Mouse (Mus musculus): ENCODE data around the gene Cpb2. TPM values are rescaled to one million over a fixed set of nuclear protein-coding genes. Genes with fewer than 3 reads are reported as not detected.

Cpb2 gene
- polyA plus RNA-seq (2015; fragmentation: Nextera tagmentation; extraction: Ambion mirVana), result 5.0 and 10.3 TPM in 2 replicates

DNA sequence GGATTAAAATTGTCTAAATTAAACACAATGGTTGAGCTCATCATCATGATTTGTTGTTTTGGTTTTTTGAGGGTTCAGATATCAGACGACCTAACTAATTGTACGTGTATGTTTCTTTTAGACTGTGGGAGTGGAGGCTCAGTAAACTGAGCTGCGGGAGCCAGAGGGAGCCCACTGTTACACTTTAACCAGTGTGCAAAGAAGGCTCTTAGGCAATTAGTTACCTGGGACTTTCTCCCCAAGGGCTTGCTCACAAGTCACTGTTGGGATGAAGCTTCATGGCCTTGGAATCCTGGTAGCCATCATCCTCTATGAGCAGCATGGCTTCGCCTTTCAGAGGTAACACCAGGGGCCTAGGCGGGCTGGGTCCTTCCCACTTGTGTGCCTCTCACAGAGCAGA lies at the start of gene Cpb2:
Gene Cpb2 (plus strand): TSS at position 201 of the 400 bp plus-strand sequence.
- Histone ChIP-seq H3K9ac (no peak within 1 kb of the TSS), H3K4me1 (no peaks in the 10 kb centered on the region), H3K4me3 (replicated peaks) (no peak within 1 kb of the TSS), H3K27ac (no peak within 1 kb of the TSS), H3K27me3 (replicated peaks) (no peaks in the 10 kb centered on the region), H3K9me3 (no peaks in the 10 kb centered on the region), H3K4me2 (no peak within 1 kb of the TSS), H3K36me3 (no peaks in the 10 kb centered on the region)
- no peak for ATAC-seq (ENCODE audit: insufficient read depth, low FRiP score, low read depth)
- 72% methylated on average over 5 of the region's 5 CpGs for WGBS

DNA sequence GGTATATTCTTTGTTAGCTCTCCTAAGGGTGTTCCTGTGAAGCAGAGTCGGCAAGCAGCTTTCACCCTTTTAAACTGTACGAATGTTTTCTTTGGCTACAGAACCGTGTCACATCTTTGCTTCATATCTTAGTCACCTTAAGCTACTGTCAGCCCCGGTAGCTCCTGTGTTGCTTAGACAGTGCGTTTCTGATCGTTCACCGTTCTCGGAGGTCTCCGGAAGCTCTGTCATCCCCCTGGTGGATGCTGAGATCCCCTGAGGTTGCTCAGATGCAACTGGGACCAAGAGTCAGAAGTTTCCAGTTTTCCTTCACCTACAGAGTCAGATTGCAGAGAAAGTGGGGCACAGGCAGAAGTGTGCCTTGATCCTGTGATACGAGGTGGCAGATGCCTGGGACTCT lies 49.7 kb upstream of the Cpb2 start:
- Histone ChIP-seq H3K9me3 (no peaks in the 10 kb centered on the region), H3K4me1 (no peaks in the 10 kb centered on the region), H3K4me2 (no peak overlapping the region), H3K4me3 (replicated peaks) (no peak overlapping the region), H3K36me3 (no peaks in the 10 kb centered on the region), H3K27me3 (replicated peaks) (no peaks in the 10 kb centered on the region), H3K9ac (no peak overlapping the region), H3K27ac (no peak overlapping the region)
- 82% methylated on average over 10 of the region's 10 CpGs for WGBS
- ATAC-seq (ENCODE audit: insufficient read depth, low FRiP score, low read depth), result no peak

DNA sequence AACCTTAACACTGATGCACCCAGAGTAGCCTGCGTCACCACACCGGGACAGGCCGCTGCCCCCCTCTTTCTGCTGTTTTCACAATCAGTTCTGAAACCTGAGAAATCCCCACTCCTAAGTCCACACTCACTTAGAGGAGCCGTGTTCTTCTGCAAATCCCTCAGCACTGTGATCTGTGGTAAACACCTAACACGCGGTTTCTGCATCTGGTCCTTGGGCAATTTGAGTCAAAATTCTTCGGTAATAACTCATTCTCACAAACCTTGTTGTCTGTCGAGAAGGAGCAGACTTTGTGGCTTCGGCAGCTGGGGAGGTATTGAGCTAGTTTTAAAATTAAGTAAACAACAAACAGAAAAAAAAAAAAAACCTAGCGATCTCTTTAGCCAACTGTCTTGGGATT lies 49.2 kb upstream of the Cpb2 start:
- no peak for ATAC-seq (ENCODE audit: insufficient read depth, low FRiP score, low read depth)
- Histone ChIP-seq H3K4me1 (no peaks in the 10 kb centered on the region), H3K4me3 (replicated peaks) (no peak overlapping the region), H3K36me3 (no peaks in the 10 kb centered on the region), H3K27ac (no peak overlapping the region), H3K9me3 (no peaks in the 10 kb centered on the region), H3K9ac (no peak overlapping the region), H3K27me3 (replicated peaks) (no peaks in the 10 kb centered on the region), H3K4me2 (no peak overlapping the region)
- 62% methylated on average over 10 of the region's 10 CpGs for WGBS

GRCm38 (mm10) chr14:75195530-75195929 lies 46.6 kb upstream of the Cpb2 start:
- Histone ChIP-seq H3K36me3 (no peaks in the 10 kb centered on the region), H3K4me1 (no peaks in the 10 kb centered on the region), H3K4me2 (no peak overlapping the region), H3K27me3 (replicated peaks) (no peaks in the 10 kb centered on the region), H3K9me3 (no peaks in the 10 kb centered on the region), H3K9ac (no peak overlapping the region), H3K27ac (no peak overlapping the region), H3K4me3 (replicated peaks) (no peak overlapping the region)
- no peak for ATAC-seq (ENCODE audit: insufficient read depth, low FRiP score, low read depth)
- WGBS, result 87% methylated on average over 5 of the region's 5 CpGs

DNA sequence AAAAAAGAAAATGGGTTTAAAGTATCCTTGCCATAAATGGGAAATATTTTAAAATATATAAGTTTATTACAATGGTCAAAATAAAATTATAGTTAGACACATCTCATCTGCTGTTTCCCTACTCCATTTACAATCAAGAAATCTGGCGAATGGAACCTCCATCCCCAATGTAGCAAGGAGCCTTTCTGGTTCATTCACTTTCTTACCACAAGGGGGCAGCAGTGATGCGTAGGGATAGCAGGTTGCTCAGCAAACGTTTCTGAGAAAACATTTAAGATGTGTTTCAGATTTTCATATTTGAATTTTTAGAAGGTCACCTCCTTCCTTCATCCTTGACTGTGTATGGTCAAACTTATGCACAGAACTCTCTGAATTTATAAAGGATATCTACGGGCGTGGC lies 45.1 kb upstream of the Cpb2 start:
- Histone ChIP-seq H3K36me3 (0 out of 2 replicates have a peak, but pooled peaks cover 6% of the 10 kb centered on the region), H3K27me3 (replicated peaks) (no peaks in the 10 kb centered on the region), H3K4me3 (replicated peaks) (no peak overlapping the region), H3K9me3 (no peaks in the 10 kb centered on the region), H3K4me1 (no peaks in the 10 kb centered on the region), H3K27ac (no peak overlapping the region), H3K4me2 (no peak overlapping the region), H3K9ac (no peak overlapping the region)
- WGBS, result 38% methylated on average over 5 of the region's 5 CpGs
- ATAC-seq (ENCODE audit: insufficient read depth, low FRiP score, low read depth), result no peak

DNA sequence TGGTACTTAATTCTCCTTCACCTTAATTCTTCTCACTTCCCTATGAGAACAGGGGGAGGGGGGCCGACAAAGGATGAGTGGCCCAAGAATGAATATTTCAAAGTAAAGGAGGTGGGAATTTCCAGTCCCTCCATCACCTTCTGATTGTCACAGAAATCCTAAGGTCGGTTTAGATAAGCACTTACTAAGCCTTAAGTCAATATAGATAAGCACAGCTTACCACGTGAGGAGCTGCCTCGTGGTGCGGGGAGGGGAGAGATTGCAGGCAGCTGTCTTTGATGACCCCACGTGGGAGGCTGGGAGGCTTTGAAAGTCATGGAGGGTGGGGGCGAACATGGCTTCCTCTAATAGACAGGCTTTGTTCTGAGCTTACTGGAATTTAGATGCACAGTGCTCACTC lies 44.4 kb upstream of the Cpb2 start:
- Histone ChIP-seq H3K4me1 (no peaks in the 10 kb centered on the region), H3K9me3 (no peaks in the 10 kb centered on the region), H3K4me2 (peak overlapping the region; percentile 13; the same call in 1 of the 2 replicates), H3K27me3 (replicated peaks) (no peaks in the 10 kb centered on the region), H3K4me3 (replicated peaks) (no peak overlapping the region), H3K9ac (no peak overlapping the region), H3K27ac (0 out of 2 replicates have a peak overlapping the region, but pooled peaks have one; percentile 16), H3K36me3 (0 out of 2 replicates have a peak, but pooled peaks cover 7% of the 10 kb centered on the region)
- peak; percentile 78 for ATAC-seq (ENCODE audit: insufficient read depth, low FRiP score, low read depth)
- 33% methylated on average over 7 of the region's 7 CpGs for WGBS

GRCm38 (mm10) chr14:75205363-75206051 lies 36.6 kb upstream of the Cpb2 start:
- Histone ChIP-seq H3K9ac (no peak overlapping the region), H3K4me3 (replicated peaks) (no peak overlapping the region), H3K4me2 (no peak overlapping the region), H3K36me3 (0 out of 2 replicates have a peak, but pooled peaks cover 7% of the 10 kb centered on the region), H3K9me3 (no peaks in the 10 kb centered on the region), H3K27ac (no peak overlapping the region), H3K27me3 (replicated peaks) (no peaks in the 10 kb centered on the region), H3K4me1 (no peaks in the 10 kb centered on the region)
- WGBS, result 80% methylated on average over 6 of the region's 6 CpGs
- ATAC-seq (ENCODE audit: insufficient read depth, low FRiP score, low read depth), result no peak

DNA sequence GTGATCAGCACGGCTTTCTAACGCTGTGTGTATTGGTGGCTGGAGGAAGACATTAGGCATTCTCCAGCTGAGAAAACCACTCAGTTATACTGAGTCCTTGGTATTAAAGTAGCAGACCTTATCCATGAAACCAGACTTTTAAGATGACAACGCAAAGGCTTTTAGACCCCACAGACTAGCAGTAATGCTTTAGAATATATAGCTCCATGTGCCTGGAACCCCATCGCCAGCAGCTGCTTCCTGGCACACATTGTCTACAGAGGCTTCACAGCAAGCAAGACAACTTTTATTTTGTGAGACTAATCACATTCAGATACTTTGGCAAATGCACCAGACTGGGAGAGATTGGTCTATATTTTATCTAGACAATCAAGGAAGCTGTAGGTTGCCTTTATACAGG lies 35.8 kb upstream of the Cpb2 start:
- no peak overlapping the region for H3K4me2 ChIP-seq
- 0 out of 2 replicates have a peak, but pooled peaks cover 7% of the 10 kb centered on the region for H3K36me3 ChIP-seq
- no peaks in the 10 kb centered on the region for H3K27me3 ChIP-seq (replicated peaks)
- 90% methylated on average over 4 of the region's 4 CpGs for WGBS
- no peak overlapping the region for H3K27ac ChIP-seq
- no peaks in the 10 kb centered on the region for H3K9me3 ChIP-seq
- H3K4me3 ChIP-seq (replicated peaks), result no peak overlapping the region
- no peak for ATAC-seq (ENCODE audit: insufficient read depth, low FRiP score, low read depth)
- H3K4me1 ChIP-seq, result no peaks in the 10 kb centered on the region
- no peak overlapping the region for H3K9ac ChIP-seq

- no peak for ATAC-seq (ENCODE audit: insufficient read depth, low FRiP score, low read depth)
- WGBS, result 65% methylated on average over 6 of the region's 6 CpGs
- H3K4me3 ChIP-seq (replicated peaks), result no peak overlapping the region
These were observed 33.4 kb upstream of the Cpb2 start for GRCm38 (mm10) chr14:75208572-75209151.

GRCm38 (mm10) chr14:75213752-75214151 lies 28.3 kb upstream of the Cpb2 start:
- Histone ChIP-seq H3K27ac (no peak overlapping the region), H3K9ac (no peak overlapping the region), H3K4me1 (no peaks in the 10 kb centered on the region), H3K9me3 (no peaks in the 10 kb centered on the region), H3K36me3 (no peaks in the 10 kb centered on the region), H3K4me2 (no peak overlapping the region), H3K27me3 (replicated peaks) (no peaks in the 10 kb centered on the region), H3K4me3 (replicated peaks) (no peak overlapping the region)
- 61% methylated on average over 11 of the region's 11 CpGs for WGBS
- no peak for ATAC-seq (ENCODE audit: insufficient read depth, low FRiP score, low read depth)

More at GRCm38 (mm10) chr14:75208572-75209151, 33.4 kb upstream of the Cpb2 start:
- Histone ChIP-seq H3K27me3 (replicated peaks) (no peaks in the 10 kb centered on the region), H3K4me1 (no peaks in the 10 kb centered on the region), H3K36me3 (no peaks in the 10 kb centered on the region), H3K4me2 (no peak overlapping the region), H3K27ac (no peak overlapping the region), H3K9ac (no peak overlapping the region), H3K9me3 (no peaks in the 10 kb centered on the region)

GRCm38 (mm10) chr14:75218843-75219242 lies 23.2 kb upstream of the Cpb2 start:
- Histone ChIP-seq H3K9me3 (no peaks in the 10 kb centered on the region), H3K27me3 (replicated peaks) (no peaks in the 10 kb centered on the region), H3K36me3 (no peaks in the 10 kb centered on the region), H3K4me2 (no peak overlapping the region), H3K27ac (peak overlapping the region; percentile 61; the same call in 1 of the 2 replicates), H3K4me3 (replicated peaks) (no peak overlapping the region), H3K4me1 (no peaks in the 10 kb centered on the region), H3K9ac (no peak overlapping the region)
- 88% methylated on average over 2 of the region's 2 CpGs for WGBS
- ATAC-seq (ENCODE audit: insufficient read depth, low FRiP score, low read depth), result no peak

DNA sequence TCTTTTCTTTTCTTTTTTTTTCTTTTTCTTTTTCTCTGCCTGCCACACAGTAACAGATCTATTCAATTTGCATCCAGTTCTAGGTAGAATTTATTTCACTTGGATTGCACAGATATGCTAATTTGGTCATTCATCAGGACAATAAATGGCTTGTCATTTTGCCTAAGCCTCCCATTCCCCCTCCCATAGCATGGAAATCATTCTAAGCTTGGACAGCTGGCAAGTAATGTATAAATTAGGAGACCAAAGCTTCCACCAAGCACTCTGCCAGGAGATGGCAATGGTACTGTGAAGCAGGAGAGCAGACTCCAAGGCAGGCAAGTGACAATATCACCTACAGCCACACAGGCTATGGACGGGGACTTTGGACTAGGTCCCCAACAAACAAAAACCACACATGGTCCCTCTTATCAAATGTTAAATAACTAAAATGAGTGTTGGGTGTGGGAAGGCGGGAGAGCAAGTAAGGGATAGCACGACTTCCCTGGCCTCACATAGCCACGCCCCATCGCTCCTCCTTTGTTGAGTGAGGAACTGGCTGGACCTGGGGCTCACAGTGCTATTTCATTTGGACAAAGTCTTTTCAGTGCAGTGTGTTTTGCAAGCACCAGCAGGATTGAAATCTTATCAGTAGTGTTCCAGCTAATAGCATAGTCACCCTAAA lies 22.7 kb upstream of the Cpb2 start:
- no peaks in the 10 kb centered on the region for H3K36me3 ChIP-seq
- WGBS, result 68% methylated on average over 5 of the region's 5 CpGs
- ATAC-seq (ENCODE audit: insufficient read depth, low FRiP score, low read depth), result peak; percentile 89
- no peaks in the 10 kb centered on the region for H3K27me3 ChIP-seq (replicated peaks)
- H3K9me3 ChIP-seq, result no peaks in the 10 kb centered on the region
- no peak overlapping the region for H3K4me3 ChIP-seq (replicated peaks)
- H3K27ac ChIP-seq, result peak overlapping the region; percentile 61; the same call in 1 of the 2 replicates
- H3K4me1 ChIP-seq, result no peaks in the 10 kb centered on the region
- H3K9ac ChIP-seq, result no peak overlapping the region
- no peak overlapping the region for H3K4me2 ChIP-seq
